Mouse (Mus musculus) brain, embryonic 14.5 days (tissue): ENCODE results near the gene Stk24.

ENCODE experiments used
- CTCF ChIP-seq: fragments of 200-500 bp; IDR thresholded peaks from 2 replicates; pipeline ENCODE4 v1.5.1; 2012; ENCODE audit warnings: inconsistent platforms, mild to moderate bottlenecking, moderate library complexity, borderline replicate concordance; ENCODE audit not compliant: insufficient read depth, insufficient read length; ENCODE audit errors: extremely low read depth
- POLR2A ChIP-seq: fragments of 200-500 bp; IDR thresholded peaks from 2 replicates; pipeline ENCODE4 v1.6.1; 2012; ENCODE audit warnings: mild to moderate bottlenecking, inconsistent platforms, borderline replicate concordance; ENCODE audit not compliant: poor library complexity, insufficient read depth, insufficient read length, severe bottlenecking; ENCODE audit errors: extremely low read depth

- no peak for TF ChIP-seq CTCF
- no peak for TF ChIP-seq POLR2A
Measured at GRCm38 (mm10) chr14:121299093-121299492, 80.7 kb downstream of the Stk24 start.
